Mouse (Mus musculus): Measurements from ENCODE around the gene Bzw1.

Bzw1 gene

GRCm38 (mm10) chr1:58393284-58394195 is 842 bp downstream of the Bzw1 start:
- in situ Hi-C loops (cut with MboI; ENCODE audit: unreplicated experiment in 2 of 2): loop anchor here in 1 of 2 experiments (5.0 to 25.0 kb wide), 3 partner anchors 96 to 989 kb away; partner anchors contain the start of genes Maip1 and Tyw5

- in situ Hi-C loops (cut with MboI; ENCODE audit: unreplicated experiment in 2 of 2): loop anchor here in 1 of 2 experiments (10.0 to 25.0 kb wide), 2 partner anchors 233 to 991 kb away; partner anchors contain the start of genes Maip1 and Tyw5
These were observed 2.6 kb downstream of the Bzw1 start for GRCm38 (mm10) chr1:58395341-58395740.

GRCm38 (mm10) chr1:58396179-58396578 is 3.5 kb downstream of the Bzw1 start:
- in situ Hi-C loops (cut with MboI; ENCODE audit: unreplicated experiment in 2 of 2): loop anchor here in 1 of 2 experiments (10.0 to 25.0 kb wide), 2 partner anchors 234 to 991 kb away; partner anchors contain the start of genes Maip1 and Tyw5

DNA sequence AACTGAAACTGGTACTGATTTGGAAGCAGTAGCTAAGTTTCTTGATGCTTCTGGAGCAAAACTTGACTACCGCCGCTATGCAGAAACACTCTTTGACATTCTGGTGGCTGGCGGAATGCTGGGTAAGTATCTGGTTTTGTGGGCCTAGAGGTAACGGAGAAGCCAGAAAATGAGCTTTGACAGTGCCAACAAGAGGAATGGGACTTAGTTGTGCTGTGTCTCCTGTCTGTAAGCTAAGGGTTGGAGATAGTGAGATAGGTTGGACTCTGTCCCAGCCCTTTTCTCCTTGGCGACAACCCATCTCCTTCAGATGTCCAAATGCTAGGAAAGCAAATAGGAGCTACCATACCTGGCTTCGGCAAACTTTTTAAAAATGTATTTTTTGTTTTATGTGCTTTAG is 5.0 kb downstream of the Bzw1 start:
- in situ Hi-C loops (cut with MboI; ENCODE audit: unreplicated experiment in 2 of 2): loop anchor here in 1 of 2 experiments (10.0 to 25.0 kb wide), 2 partner anchors 235 to 993 kb away; partner anchors contain the start of genes Maip1 and Tyw5

- in situ Hi-C loops (cut with MboI; ENCODE audit: unreplicated experiment in 2 of 2): loop anchor here in 1 of 2 experiments (25.0 kb wide), 1 partner anchor 989 kb away; the partner anchor contains the start of genes Maip1 and Tyw5
These were observed 8.7 kb downstream of the Bzw1 start for GRCm38 (mm10) chr1:58401396-58401795.

GRCm38 (mm10) chr1:58403745-58404144 is 11.0 kb downstream of the Bzw1 start:
- in situ Hi-C loops (cut with MboI; ENCODE audit: unreplicated experiment in 2 of 2): loop anchor here in 1 of 2 experiments (25.0 kb wide), 1 partner anchor 991 kb away; the partner anchor contains the start of genes Maip1 and Tyw5

DNA sequence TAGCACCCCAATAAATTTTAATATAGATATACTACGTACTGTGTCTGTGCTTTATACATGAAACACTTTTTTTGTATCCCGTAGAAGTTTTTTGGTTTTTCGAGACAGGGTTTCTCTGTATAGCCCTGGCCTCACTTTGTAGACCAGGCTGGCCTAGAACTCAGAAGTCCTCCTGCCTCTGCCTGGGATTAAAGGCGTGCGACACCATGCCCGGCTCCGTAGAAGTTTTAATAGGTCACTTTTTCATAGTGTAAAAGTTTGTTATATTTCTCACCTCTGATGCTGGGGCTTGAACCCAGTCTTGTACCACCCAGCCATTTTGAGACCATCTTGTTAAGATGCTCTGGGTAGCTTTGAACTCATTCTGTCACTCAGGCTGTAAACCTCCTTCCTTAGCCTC is 14.6 kb downstream of the Bzw1 start:
- in situ Hi-C loops (cut with MboI; ENCODE audit: unreplicated experiment in 2 of 2): loop anchor here in 1 of 2 experiments (25.0 kb wide), 1 partner anchor 995 kb away; the partner anchor contains the start of genes Maip1 and Tyw5

DNA sequence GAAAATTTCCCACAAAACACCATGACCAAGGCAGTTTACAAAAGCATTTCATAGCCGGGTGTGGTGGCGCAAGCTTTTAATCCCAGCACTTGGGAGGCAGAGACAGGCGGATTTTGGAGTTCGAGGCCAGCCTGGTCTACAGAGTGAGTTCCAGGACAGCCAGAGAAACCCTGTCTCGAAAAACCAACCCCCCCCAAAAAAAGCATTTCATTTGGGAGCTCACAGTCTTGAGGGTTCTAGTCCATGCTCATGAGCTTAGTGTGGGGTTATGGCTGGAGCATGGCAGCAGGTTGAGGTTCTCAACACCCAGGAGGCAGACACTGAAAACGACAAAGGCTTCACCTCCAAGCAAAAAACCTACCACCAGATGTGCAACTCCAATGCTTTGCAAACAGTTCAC is 15.4 kb downstream of the Bzw1 start:
- in situ Hi-C loops (cut with MboI; ENCODE audit: unreplicated experiment in 2 of 2): loop anchor here in 1 of 2 experiments (25.0 kb wide), 1 partner anchor 996 kb away; the partner anchor contains the start of genes Maip1 and Tyw5

- in situ Hi-C loops (cut with MboI; ENCODE audit: unreplicated experiment in 2 of 2): loop anchor here in 1 of 2 experiments (25.0 kb wide), 1 partner anchor 997 kb away; the partner anchor contains the start of genes Maip1 and Tyw5
These were observed 17.0 kb downstream of the Bzw1 start for GRCm38 (mm10) chr1:58409553-58410197.

- in situ Hi-C loops (cut with MboI; ENCODE audit: unreplicated experiment in 2 of 2): loop anchor here in 1 of 2 experiments (25.0 kb wide), 1 partner anchor 998 kb away; the partner anchor contains the start of genes Maip1 and Tyw5
These were observed 17.5 kb downstream of the Bzw1 start for GRCm38 (mm10) chr1:58410198-58410588.

GRCm38 (mm10) chr1:58410776-58411175 is 18.1 kb downstream of the Bzw1 start:
- in situ Hi-C loops (cut with MboI; ENCODE audit: unreplicated experiment in 2 of 2): loop anchor here in 1 of 2 experiments (25.0 kb wide), 1 partner anchor 998 kb away; the partner anchor contains the start of genes Maip1 and Tyw5

DNA sequence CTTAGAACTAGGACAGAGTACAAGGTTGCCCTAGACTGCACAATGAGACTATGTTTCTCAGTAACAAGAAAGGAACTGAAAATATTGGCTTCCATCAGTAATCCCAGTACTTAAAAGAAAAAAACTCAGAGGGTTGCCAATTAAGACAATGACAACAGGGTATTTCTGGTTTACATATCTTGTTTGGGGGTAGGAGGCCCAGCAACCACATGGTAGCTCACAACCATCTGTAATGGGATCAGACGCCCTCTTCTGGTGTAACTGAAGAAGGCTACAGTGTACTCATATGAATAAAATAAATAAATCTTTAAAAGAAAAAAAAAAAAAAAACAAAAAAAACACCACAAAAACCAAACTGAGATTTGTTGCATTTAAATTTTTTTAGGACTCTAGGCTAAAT is 22.7 kb downstream of the Bzw1 start:
- in situ Hi-C loops (cut with MboI; ENCODE audit: unreplicated experiment in 2 of 2): loop anchor here in 1 of 2 experiments (25.0 kb wide), 1 partner anchor 1003 kb away; the partner anchor contains the start of genes Maip1 and Tyw5

GRCm38 (mm10) chr1:58416048-58416447 is 23.4 kb downstream of the Bzw1 start:
- in situ Hi-C loops (cut with MboI; ENCODE audit: unreplicated experiment in 2 of 2): loop anchor here in 1 of 2 experiments (25.0 kb wide), 1 partner anchor 1004 kb away; the partner anchor contains the start of genes Maip1 and Tyw5

- in situ Hi-C loops (cut with MboI; ENCODE audit: unreplicated experiment in 2 of 2): loop anchor here (10.0 to 25.0 kb wide), 2 partner anchors 295 to 1008 kb away; partner anchors contain the start of genes Cflar (in 1 of the 2), Maip1 (in 1 of the 2) and Tyw5 (in 1 of the 2)
These were observed 27.3 kb downstream of the Bzw1 start for GRCm38 (mm10) chr1:58420032-58420431.

DNA sequence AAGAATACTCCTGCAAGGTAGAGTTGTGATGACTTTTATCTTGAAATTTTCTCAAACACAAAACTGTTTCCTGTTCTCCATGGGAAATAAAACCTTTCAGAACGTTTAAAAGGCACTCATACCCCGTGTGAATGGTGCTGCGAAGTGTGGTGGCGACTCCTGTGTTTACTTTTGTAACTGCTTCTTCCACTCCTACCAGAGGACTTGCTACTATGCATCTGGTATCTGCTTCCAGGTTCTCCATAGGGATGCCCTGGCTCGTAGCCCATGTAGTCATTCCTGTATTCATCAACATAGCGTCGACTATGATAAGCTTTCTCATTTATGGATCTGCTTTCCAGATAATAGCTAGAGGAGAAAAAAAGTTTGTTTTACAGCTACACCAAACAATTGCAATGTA is 28.3 kb downstream of the Bzw1 start:
- in situ Hi-C loops (cut with MboI; ENCODE audit: unreplicated experiment in 2 of 2): loop anchor here (10.0 to 25.0 kb wide), 2 partner anchors 294 to 1009 kb away; partner anchors contain the start of genes Cflar (in 1 of the 2), Maip1 (in 1 of the 2) and Tyw5 (in 1 of the 2)

- in situ Hi-C loops (cut with MboI; ENCODE audit: unreplicated experiment in 2 of 2): loop anchor here (10.0 to 25.0 kb wide), 2 partner anchors 292 to 1011 kb away; partner anchors contain the start of genes Cflar (in 1 of the 2), Maip1 (in 1 of the 2) and Tyw5 (in 1 of the 2)
These were observed 30.2 kb downstream of the Bzw1 start for GRCm38 (mm10) chr1:58422879-58423278.

DNA sequence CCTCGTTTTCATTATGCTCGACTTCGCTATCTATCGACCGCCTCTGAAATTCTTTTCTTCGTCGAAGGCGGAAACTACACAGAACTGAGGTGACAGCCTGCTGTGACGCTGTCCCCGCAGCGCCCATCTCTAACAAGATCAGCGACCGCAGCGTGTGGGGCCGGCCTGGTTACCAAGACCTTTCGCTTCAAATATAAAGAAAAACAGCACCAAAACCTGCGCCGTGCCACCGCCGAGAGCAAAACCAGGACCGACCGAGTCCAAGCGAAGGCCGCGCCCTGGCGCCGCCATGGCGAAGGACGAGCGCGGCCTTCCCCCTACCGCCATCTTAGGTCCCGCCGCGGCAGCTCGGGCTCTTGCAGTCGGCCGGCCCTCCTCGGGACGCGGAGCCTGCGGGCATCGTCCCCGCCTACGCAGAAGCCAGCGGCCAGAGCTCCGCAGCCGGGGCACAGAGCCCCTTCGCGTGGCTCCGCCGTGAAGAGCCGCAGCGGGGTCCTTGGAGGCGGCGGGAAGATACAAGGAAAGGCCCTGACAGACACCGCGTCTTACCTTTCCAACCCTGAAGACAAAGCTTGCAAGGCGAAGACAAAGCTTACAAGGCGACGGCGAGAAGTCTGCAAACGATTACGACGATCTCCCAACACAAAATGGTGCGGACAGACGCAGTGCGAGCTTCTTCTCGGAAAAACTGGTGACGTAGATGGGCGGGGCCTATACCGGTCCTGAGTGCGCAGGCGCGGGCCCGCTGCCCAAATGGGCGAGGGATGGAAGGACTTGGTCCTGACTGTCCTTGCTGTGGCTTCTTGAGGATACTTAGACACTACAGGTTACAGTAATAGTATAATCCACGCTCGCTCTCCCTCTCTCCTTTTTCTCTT is 30.9 kb downstream of the Bzw1 start, which contains the start of gene Clk1:
Clk1 (minus strand) TSS at position 696 of the 878 bp plus-strand sequence.
- in situ Hi-C loops (cut with MboI; ENCODE audit: unreplicated experiment in 2 of 2): loop anchor here (10.0 to 25.0 kb wide), 2 partner anchors 291 to 1011 kb away; partner anchors contain the start of genes Cflar (in 1 of the 2), Maip1 (in 1 of the 2) and Tyw5 (in 1 of the 2)

DNA sequence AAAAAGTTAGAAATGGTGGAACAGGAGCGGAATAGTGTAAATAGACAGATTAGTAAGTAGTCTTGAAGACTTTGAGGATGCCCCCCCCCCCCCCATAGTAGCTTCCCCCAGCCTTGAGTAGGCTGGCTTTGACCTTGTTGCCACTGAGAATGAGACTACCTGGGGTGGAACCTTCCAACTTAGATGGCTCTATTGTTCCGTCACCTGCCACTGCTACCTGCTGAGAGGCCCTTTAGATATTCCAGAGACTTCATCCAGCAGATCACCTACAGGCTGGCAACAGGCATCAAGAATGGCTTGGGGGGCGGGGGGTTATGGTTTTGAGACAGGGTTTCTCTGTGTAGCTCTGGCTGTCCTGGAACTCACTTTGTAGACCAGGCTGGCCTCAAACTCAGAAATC is 31.9 kb downstream of the Bzw1 start:
- in situ Hi-C loops (cut with MboI; ENCODE audit: unreplicated experiment in 2 of 2): loop anchor here (10.0 to 25.0 kb wide), 2 partner anchors 290 to 1012 kb away; partner anchors contain the start of genes Cflar (in 1 of the 2), Maip1 (in 1 of the 2) and Tyw5 (in 1 of the 2)

Data from v-Abl transformed pro-B cells (cell line).